Mouse (Mus musculus) hindlimb bud, embryonic 11.5 days (tissue): ENCODE data around the gene Gse1.

Source experiments
- DNase-seq: peaks from one replicate; pipeline ENCODE4 v3.0.0-alpha.2; 2012; ENCODE audit warnings: low read depth, low spot score; ENCODE audit errors: extremely low spot score

Gene Gse1

GRCm38 (mm10) chr8:120234457-120234856 lies 6.2 kb downstream of the Gse1 start:
- no peak for DNase-seq

- DNase-seq, result no peak
Measured at GRCm38 (mm10) chr8:120234866-120235265, 6.6 kb downstream of the Gse1 start.

GRCm38 (mm10) chr8:120243222-120243621 lies 15.0 kb downstream of the Gse1 start:
- DNase-seq, result no peak

- DNase-seq, result no peak
Measured at GRCm38 (mm10) chr8:120243916-120244451, 15.7 kb downstream of the Gse1 start.

GRCm38 (mm10) chr8:120244553-120244952 lies 16.3 kb downstream of the Gse1 start:
- DNase-seq, result no peak

GRCm38 (mm10) chr8:120247618-120248017 lies 19.4 kb downstream of the Gse1 start:
- DNase-seq, result no peak

GRCm38 (mm10) chr8:120248031-120248430 lies 19.8 kb downstream of the Gse1 start:
- DNase-seq, result no peak

- DNase-seq, result no peak
Measured at GRCm38 (mm10) chr8:120248451-120248850, 20.2 kb downstream of the Gse1 start.

GRCm38 (mm10) chr8:120249800-120250336 lies 21.6 kb downstream of the Gse1 start:
- no peak for DNase-seq

- no peak for DNase-seq
Measured at GRCm38 (mm10) chr8:120250750-120251410, 22.6 kb downstream of the Gse1 start.

- no peak for DNase-seq
Measured at GRCm38 (mm10) chr8:120251411-120252035, 23.3 kb downstream of the Gse1 start.

- DNase-seq, result no peak
Measured at GRCm38 (mm10) chr8:120253626-120254025, 25.4 kb downstream of the Gse1 start.

GRCm38 (mm10) chr8:120255406-120255987 lies 27.2 kb downstream of the Gse1 start:
- DNase-seq, result no peak

GRCm38 (mm10) chr8:120256958-120257357 lies 28.7 kb downstream of the Gse1 start:
- DNase-seq, result no peak

- DNase-seq, result no peak
Measured at GRCm38 (mm10) chr8:120259206-120259605, 30.9 kb downstream of the Gse1 start.

GRCm38 (mm10) chr8:120260677-120261076 lies 32.4 kb downstream of the Gse1 start:
- no peak for DNase-seq

- no peak for DNase-seq
Measured at GRCm38 (mm10) chr8:120261338-120262120, 33.3 kb downstream of the Gse1 start.

- DNase-seq, result no peak
Measured at GRCm38 (mm10) chr8:120263879-120264278, 35.6 kb downstream of the Gse1 start.

- DNase-seq, result no peak
Measured at GRCm38 (mm10) chr8:120264388-120264943, 36.2 kb downstream of the Gse1 start.

- DNase-seq, result no peak
Measured at GRCm38 (mm10) chr8:120264944-120265453, 36.7 kb downstream of the Gse1 start.
